Mouse (Mus musculus) embryonic fibroblast, embryonic 13.5 days (primary cell): Measurements from ENCODE around the gene Uap1. TPM values are rescaled to one million over a fixed set of nuclear protein-coding genes. Genes with fewer than 3 reads are reported as not detected.

ENCODE experiments used
- H3K27ac ChIP-seq: 2 replicates; pipeline ENCODE4 v1.5.1; 2012; ENCODE audit warnings: low read length, control low read depth, inconsistent platforms; ENCODE audit not compliant: insufficient read depth
- H3K4me1 ChIP-seq: 2 replicates; pipeline ENCODE4 v1.6.1; 2011; ENCODE audit warnings: low read length; ENCODE audit not compliant: control insufficient read depth, insufficient read depth
- H3K4me3 ChIP-seq: 2 replicates; pipeline ENCODE4 v1.5.1; 2011; ENCODE audit warnings: mild to moderate bottlenecking, control low read depth, low read length; ENCODE audit not compliant: insufficient read depth
- CTCF ChIP-seq: IDR thresholded peaks from 2 replicates; pipeline ENCODE4 v1.5.1; 2011; ENCODE audit warnings: mild to moderate bottlenecking, control low read depth, low read length, moderate library complexity, borderline replicate concordance; ENCODE audit not compliant: insufficient read depth
- POLR2A ChIP-seq: IDR thresholded peaks from 2 replicates; pipeline ENCODE4 v1.6.1; 2011; ENCODE audit warnings: low read depth, mild to moderate bottlenecking, control low read depth, low read length, moderate library complexity
- polyA plus RNA-seq: library from polyadenylated mRNA; stranded (reverse); fragments of >200 nt; gene quantifications from 2 replicates; pipeline ENCODE4 v1.2.4, GENCODE M21; 2011; ENCODE audit warnings: low read depth; ENCODE audit not compliant: missing spikeins, insufficient read length

Uap1 gene
- polyA plus RNA-seq, 1 experiment: 56.9 TPM

DNA sequence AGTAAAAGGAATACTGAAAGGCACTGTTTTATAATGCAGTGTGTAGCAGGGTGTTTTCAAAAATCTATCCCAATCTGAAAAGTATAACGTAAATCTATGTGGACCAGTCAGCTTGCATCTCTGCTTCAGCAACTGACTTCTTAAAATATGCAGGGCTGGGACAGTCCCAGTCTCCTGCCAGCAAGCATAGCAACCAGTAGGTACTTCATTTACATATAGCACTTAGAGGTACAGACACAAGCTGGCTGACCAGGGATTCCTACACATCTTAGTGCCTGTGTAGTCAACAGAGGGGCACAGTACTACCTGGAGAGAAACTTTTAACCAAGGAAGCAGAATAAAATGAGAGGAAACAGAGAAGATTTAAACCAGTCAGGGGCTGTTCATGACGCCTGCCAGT, 22.2 kb downstream of the Uap1 start:
- H3K4me1 ChIP-seq: peaks cover 5% of the 10 kb centered on the region
- H3K4me3 ChIP-seq: no peak overlapping the region
- H3K27ac ChIP-seq: no peak overlapping the region
- TF ChIP-seq POLR2A: no peak
- TF ChIP-seq CTCF: no peak

- H3K27ac ChIP-seq: no peak overlapping the region
- TF ChIP-seq CTCF (no peak), POLR2A (no peak)
- H3K4me3 ChIP-seq: no peak overlapping the region
- peaks cover 7% of the 10 kb centered on the region for H3K4me1 ChIP-seq
These were observed 23.9 kb downstream of the Uap1 start for GRCm38 (mm10) chr1:170150870-170151269.

DNA sequence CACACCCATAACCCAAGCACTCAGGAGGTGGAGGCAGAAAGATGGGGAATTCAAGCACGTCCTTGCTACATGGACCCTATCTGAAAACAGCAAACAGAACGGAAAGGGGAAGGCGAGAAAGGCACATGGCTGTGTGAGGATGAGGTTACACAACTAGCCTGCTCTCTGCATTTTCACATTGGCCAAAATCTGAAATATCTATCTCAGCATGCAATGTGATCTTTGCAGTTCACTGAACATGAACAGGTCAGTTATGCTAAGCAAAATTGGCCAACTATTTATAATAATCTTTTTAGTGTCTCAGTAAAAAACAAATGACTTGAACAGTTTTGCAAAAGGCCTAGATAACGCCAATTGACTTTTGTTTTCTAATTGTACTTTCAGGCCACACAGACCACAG, 25.0 kb downstream of the Uap1 start:
- Histone ChIP-seq H3K4me1 (peaks cover 12% of the 10 kb centered on the region), H3K27ac (no peak overlapping the region), H3K4me3 (no peak overlapping the region)
- no peak for TF ChIP-seq CTCF
- no peak for TF ChIP-seq POLR2A

DNA sequence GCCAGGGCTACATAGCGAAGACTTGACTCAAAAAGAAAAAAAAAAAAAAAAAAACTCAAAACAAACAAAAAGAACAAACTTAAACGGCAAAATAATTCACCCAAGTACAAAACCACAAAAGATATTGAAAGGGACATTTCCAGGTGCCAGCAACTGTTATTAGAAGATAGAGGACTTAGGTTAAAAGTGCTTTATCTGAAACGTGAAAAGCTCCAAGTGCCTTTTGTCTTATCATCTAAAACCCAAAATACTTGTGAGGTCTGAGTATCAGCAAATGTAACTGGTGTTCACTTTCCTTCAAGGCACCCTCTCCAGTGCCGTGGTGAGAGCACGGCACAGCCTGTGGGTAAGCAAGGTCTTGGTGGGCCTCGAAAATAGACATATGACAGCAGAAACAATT, 26.2 kb downstream of the Uap1 start:
- TF ChIP-seq CTCF (no peak), POLR2A (no peak)
- no peak overlapping the region for H3K4me3 ChIP-seq
- peaks cover 12% of the 10 kb centered on the region for H3K4me1 ChIP-seq
- H3K27ac ChIP-seq: no peak overlapping the region

DNA sequence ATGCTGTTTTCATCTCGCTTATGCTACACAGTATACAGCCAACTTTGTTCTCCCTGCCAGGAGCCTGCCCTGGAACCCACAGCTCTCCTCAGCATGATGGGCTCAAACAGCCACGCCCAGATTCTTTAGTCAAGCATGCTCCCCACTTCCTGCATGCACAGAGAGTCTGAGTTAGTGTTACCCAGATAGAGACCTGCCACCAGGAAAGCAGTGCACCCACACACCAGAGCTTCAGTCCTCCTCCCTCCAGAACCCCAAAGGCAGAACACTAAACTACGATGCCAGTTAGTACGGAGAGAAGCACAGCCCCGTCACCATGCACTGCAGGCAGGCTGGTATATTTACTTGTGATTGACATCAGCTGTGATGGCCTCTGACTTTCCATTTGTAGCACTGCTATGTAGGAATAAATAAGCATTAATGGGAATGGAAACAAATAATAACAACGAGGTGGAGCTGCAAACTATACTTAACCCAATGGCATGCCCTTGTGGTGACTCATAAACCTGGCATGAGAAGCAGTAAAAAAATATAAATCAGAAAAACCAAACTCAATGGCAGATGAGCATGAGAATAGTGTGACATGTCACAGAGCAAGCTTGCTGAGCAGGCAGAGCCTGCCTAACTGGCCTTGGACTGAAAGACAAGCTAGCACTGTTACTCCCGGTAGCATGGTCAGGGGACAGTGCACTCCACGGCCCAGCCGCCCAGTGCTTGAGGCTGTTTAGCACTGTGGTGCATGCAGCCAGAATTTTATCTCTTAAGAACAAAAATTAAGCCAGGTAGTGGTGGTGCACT, 26.9 kb downstream of the Uap1 start:
- no peak for TF ChIP-seq CTCF
- no peak for TF ChIP-seq POLR2A
- H3K27ac ChIP-seq: peak overlapping the region; percentile 49
- no peak overlapping the region for H3K4me3 ChIP-seq
- H3K4me1 ChIP-seq: peaks cover 12% of the 10 kb centered on the region

DNA sequence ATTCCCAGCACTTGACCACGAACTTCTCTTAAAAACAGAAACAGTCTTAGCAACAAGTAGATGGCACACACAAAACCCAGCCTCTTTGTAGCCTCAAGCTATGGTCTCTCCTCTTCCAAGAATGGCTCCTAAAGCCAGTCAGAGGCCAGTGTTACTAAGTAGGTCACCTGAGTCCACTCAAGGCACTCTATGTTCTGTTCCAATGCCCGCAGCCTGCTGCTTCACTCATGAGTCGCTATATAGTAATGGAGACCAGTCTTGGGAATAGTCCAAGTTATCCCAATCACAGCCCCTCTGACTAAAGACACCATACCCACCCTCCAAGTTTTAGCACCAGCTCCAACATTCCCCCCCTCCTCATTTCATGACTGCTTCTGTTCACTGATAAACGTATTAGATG, 29.2 kb downstream of the Uap1 start:
- Histone ChIP-seq H3K4me3 (no peak overlapping the region), H3K4me1 (peaks cover 12% of the 10 kb centered on the region), H3K27ac (peak overlapping the region; percentile 41; the same call in 1 of the 2 replicates)
- TF ChIP-seq CTCF (no peak), POLR2A (no peak)

- TF ChIP-seq CTCF (no peak), POLR2A (no peak)
- H3K4me1 ChIP-seq: peaks cover 8% of the 10 kb centered on the region; the same call in 1 of the 2 replicates
- no peak overlapping the region for H3K27ac ChIP-seq
- H3K4me3 ChIP-seq: no peak overlapping the region
These were observed 32.4 kb downstream of the Uap1 start for GRCm38 (mm10) chr1:170142256-170142871.

- H3K27ac ChIP-seq: no peak overlapping the region
- peaks cover 15% of the 10 kb centered on the region for H3K4me1 ChIP-seq
- TF ChIP-seq POLR2A: no peak
- no peak for TF ChIP-seq CTCF
- H3K4me3 ChIP-seq: no peak overlapping the region
These were observed 33.1 kb downstream of the Uap1 start for GRCm38 (mm10) chr1:170141626-170142025.

- Histone ChIP-seq H3K4me3 (no peak overlapping the region), H3K4me1 (peaks cover 11% of the 10 kb centered on the region), H3K27ac (peak overlapping the region; percentile 80)
- no peak for TF ChIP-seq CTCF
- TF ChIP-seq POLR2A: no peak
These were observed 38.3 kb downstream of the Uap1 start for GRCm38 (mm10) chr1:170136351-170137009.

DNA sequence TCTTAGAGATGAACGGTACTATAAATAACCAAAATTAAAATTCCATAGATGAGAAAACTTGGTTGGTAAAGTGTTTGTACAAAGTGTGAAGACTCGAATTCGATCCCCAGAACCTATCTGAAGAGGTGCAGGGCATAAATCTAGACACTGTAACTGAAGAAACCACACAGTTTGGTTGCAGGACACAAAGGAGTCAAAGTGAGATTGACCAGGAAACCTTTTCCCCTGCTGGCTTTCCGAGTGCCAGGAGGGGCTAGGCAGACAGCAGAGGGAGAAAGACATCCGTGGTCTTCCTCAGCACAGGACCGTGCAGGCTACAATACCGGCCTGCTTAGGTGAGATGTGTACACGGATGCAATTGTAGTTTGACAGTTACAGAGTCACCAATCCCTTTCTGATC, 40.5 kb downstream of the Uap1 start:
- peaks cover 11% of the 10 kb centered on the region for H3K4me1 ChIP-seq
- no peak for TF ChIP-seq CTCF
- TF ChIP-seq POLR2A: no peak

More for the DNA sequence above, 40.5 kb downstream of the Uap1 start:
- Histone ChIP-seq H3K27ac (no peak overlapping the region), H3K4me3 (no peak overlapping the region)
